Mouse (Mus musculus): Measurements from ENCODE around the gene Tesc. TPM values are rescaled to one million over a fixed set of nuclear protein-coding genes. Genes with fewer than 3 reads are reported as not detected.

Gene Tesc
- total and polyA plus RNA-seq, 3 experiments = 0.34 to 0.80 TPM; not detected in 1

- Histone ChIP-seq H3K4me1 (ENCODE audit: control insufficient read depth in 1 of 2, insufficient read depth in 2 of 2) (peaks cover 0 to 12% of the 10 kb centered on the region in 2 experiments; a peak in 2 of 4 replicates), H3K27ac (ENCODE audit: insufficient read depth, low read depth) (no peak overlapping the region), H3K4me2 (ENCODE audit: insufficient read depth, low read depth, poor library complexity, severe bottlenecking) (no peak overlapping the region), H3K36me3 (replicated peaks in 1 of 2; ENCODE audit: control insufficient read depth in 1 of 2, insufficient read depth in 1 of 2, low read length in 1 of 2) (peaks cover 68 to 96% of the 10 kb centered on the region in 2 experiments), H3K27me3 (replicated peaks) (no peaks in the 10 kb centered on the region), H3K9me3 (replicated peaks; ENCODE audit: low read length) (no peaks in the 10 kb centered on the region), H3K79me2 (replicated peaks; ENCODE audit: control insufficient read depth, extremely low read depth, insufficient read depth, poor library complexity, severe bottlenecking) (no peaks in the 10 kb centered on the region), H3K9ac (ENCODE audit: insufficient read depth, low read depth) (no peak overlapping the region), H3K4me3 (replicated peaks in 1 of 3; ENCODE audit: low read depth in 2 of 3, low read length in 2 of 3, poor library complexity in 1 of 3) (no peak overlapping the region)
- no peak for DNase-seq (ENCODE audit: extremely low read depth)
- in situ Hi-C loops (cut with MboI; ENCODE audit: low pct_ligation_motif_present, low pct_unique_long_range_greater_than_20kb, low sequenced_read_pairs) = no loop called here
- no peak for TF ChIP-seq PAX5 (IDR thresholded peaks at IDR 0.05; ENCODE audit: low read length)
- TF ChIP-seq USF1 (IDR thresholded peaks at IDR 0.05; ENCODE audit: low read depth, low read length) = no peak
- no peak for TF ChIP-seq ETS1 (conservative IDR thresholded peaks at IDR 0.05; ENCODE audit: low read depth, low read length)
- TF ChIP-seq IRF4 (IDR thresholded peaks at IDR 0.05; ENCODE audit: low read depth, low read length) = no peak
- no peak for TF ChIP-seq ZKSCAN1 (IDR thresholded peaks at IDR 0.05; ENCODE audit: borderline replicate concordance, low read depth, low read length)
- no peak for TF ChIP-seq GABPA (IDR thresholded peaks at IDR 0.05; ENCODE audit: insufficient replicate concordance, low read depth, low read length)
- TF ChIP-seq JUN (IDR thresholded peaks at IDR 0.05; ENCODE audit: insufficient read depth, low read depth, low read length) = no peak
- TF ChIP-seq ELF1 (IDR thresholded peaks at IDR 0.05; ENCODE audit: low read depth, low read length) = no peak
- dilution Hi-C loops (cut with MboI; ENCODE audit: extremely low pct_ligation_motif_present, extremely low pct_unique_long_range_greater_than_20kb, low sequenced_read_pairs) = no loop called here
Measured at GRCm38 (mm10) chr5:117989773-117990172, 37.8 kb upstream of the Tesc start.

DNA sequence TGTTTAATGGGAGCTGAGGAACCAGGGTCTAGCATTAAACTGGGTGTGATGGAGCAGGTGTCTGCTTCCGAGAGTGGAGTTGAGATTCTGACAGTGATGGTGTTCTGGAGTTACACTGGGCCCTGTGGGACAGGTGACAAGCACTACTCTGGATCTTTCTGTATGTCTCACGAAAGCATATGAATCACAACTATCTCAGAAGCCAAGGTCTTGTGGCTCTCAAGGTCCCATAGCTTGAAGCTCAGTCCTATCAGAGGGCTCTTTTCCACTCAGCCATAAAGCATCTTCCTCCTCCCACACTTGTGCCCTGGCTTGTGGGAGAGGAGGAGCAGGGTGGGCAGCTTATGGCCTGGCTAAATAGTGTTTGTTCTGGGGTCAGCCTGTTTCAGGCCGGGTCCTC lies 36.6 kb upstream of the Tesc start:
- Histone ChIP-seq H3K9me3 (replicated peaks; ENCODE audit: low read length) (no peaks in the 10 kb centered on the region), H3K4me1 (ENCODE audit: control insufficient read depth in 1 of 2, insufficient read depth in 2 of 2) (peaks cover 0 to 12% of the 10 kb centered on the region in 2 experiments; a peak in 2 of 4 replicates), H3K27ac (ENCODE audit: insufficient read depth, low read depth) (no peak overlapping the region), H3K4me3 (replicated peaks in 1 of 3; ENCODE audit: low read depth in 2 of 3, low read length in 2 of 3, poor library complexity in 1 of 3) (no peak overlapping the region), H3K9ac (ENCODE audit: insufficient read depth, low read depth) (no peak overlapping the region), H3K79me2 (replicated peaks; ENCODE audit: control insufficient read depth, extremely low read depth, insufficient read depth, poor library complexity, severe bottlenecking) (no peaks in the 10 kb centered on the region), H3K36me3 (replicated peaks in 1 of 2; ENCODE audit: control insufficient read depth in 1 of 2, insufficient read depth in 1 of 2, low read length in 1 of 2) (peaks cover 76 to 96% of the 10 kb centered on the region in 2 experiments), H3K4me2 (ENCODE audit: insufficient read depth, low read depth, poor library complexity, severe bottlenecking) (no peak overlapping the region), H3K27me3 (replicated peaks) (no peaks in the 10 kb centered on the region)
- in situ Hi-C loops (cut with MboI; ENCODE audit: low pct_ligation_motif_present, low pct_unique_long_range_greater_than_20kb, low sequenced_read_pairs) (no loop called here), dilution Hi-C loops (cut with MboI; ENCODE audit: extremely low pct_ligation_motif_present, extremely low pct_unique_long_range_greater_than_20kb, low sequenced_read_pairs) (no loop called here)
- TF ChIP-seq RAD21 (IDR thresholded peaks at IDR 0.05; ENCODE audit: low read depth, low read length) (no peak), ZKSCAN1 (IDR thresholded peaks at IDR 0.05; ENCODE audit: borderline replicate concordance, low read depth, low read length) (no peak), RCOR1 (conservative IDR thresholded peaks at IDR 0.05; ENCODE audit: low read depth, low read length) (no peak), MEF2A (IDR thresholded peaks at IDR 0.05; ENCODE audit: borderline replicate concordance, low read depth, low read length) (no peak), GABPA (IDR thresholded peaks at IDR 0.05; ENCODE audit: insufficient replicate concordance, low read depth, low read length) (no peak), MYC (IDR thresholded peaks at IDR 0.05; ENCODE audit: low read depth, low read length) (no peak), USF1 (IDR thresholded peaks at IDR 0.05; ENCODE audit: low read depth, low read length) (no peak), SMC3 (IDR thresholded peaks at IDR 0.05; ENCODE audit: low read depth, low read length) (no peak), MXI1 (IDR thresholded peaks at IDR 0.05; ENCODE audit: low read depth, low read length) (no peak), ETS1 (conservative IDR thresholded peaks at IDR 0.05; ENCODE audit: low read depth, low read length) (no peak), EP300 (IDR thresholded peaks at IDR 0.05; ENCODE audit: low read length) (no peak), POLR2A (IDR thresholded peaks at IDR 0.05; ENCODE audit: low read depth, low read length) (no peak), CTCF (conservative IDR thresholded peaks at IDR 0.05 in 1 of 2, IDR thresholded peaks at IDR 0.05 in 1 of 2; ENCODE audit: low read depth in 2 of 2, low read length in 2 of 2) (no peak), ELF1 (IDR thresholded peaks at IDR 0.05; ENCODE audit: low read depth, low read length) (no peak), BHLHE40 (IDR thresholded peaks at IDR 0.05; ENCODE audit: low read depth, low read length) (no peak), MAFK (IDR thresholded peaks at IDR 0.05; ENCODE audit: insufficient replicate concordance, low read length) (no peak), TCF12 (IDR thresholded peaks at IDR 0.05; ENCODE audit: low read depth, low read length) (no peak), POLR2AphosphoS2 (IDR thresholded peaks at IDR 0.05; ENCODE audit: low read depth, low read length) (no peak)
- no peak for DNase-seq (ENCODE audit: extremely low read depth)

Measured in CH12.LX (cell line).